Mouse (Mus musculus) embryonic fibroblast, embryonic 13.5 days (primary cell): Measurements from ENCODE around the gene Lin28b. TPM values are rescaled to one million over a fixed set of nuclear protein-coding genes. Genes with fewer than 3 reads are reported as not detected.
A peak's percentile ranks its signal among the peaks of the same experiment; 100 is the strongest.
"Not testable (repeated sequence)": the region's sequence is repeated elsewhere in the genome, so short reads cannot be mapped to it uniquely, and the experiment has no call there.

ENCODE experiments used
- H3K27ac ChIP-seq: 2 replicates; pipeline ENCODE4 v1.5.1; 2012; ENCODE audit warnings: low read length, control low read depth, inconsistent platforms; ENCODE audit not compliant: insufficient read depth
- H3K4me1 ChIP-seq: 2 replicates; pipeline ENCODE4 v1.6.1; 2011; ENCODE audit warnings: low read length; ENCODE audit not compliant: control insufficient read depth, insufficient read depth
- H3K4me3 ChIP-seq: 2 replicates; pipeline ENCODE4 v1.5.1; 2011; ENCODE audit warnings: mild to moderate bottlenecking, control low read depth, low read length; ENCODE audit not compliant: insufficient read depth
- CTCF ChIP-seq: IDR thresholded peaks from 2 replicates; pipeline ENCODE4 v1.5.1; 2011; ENCODE audit warnings: mild to moderate bottlenecking, control low read depth, low read length, moderate library complexity, borderline replicate concordance; ENCODE audit not compliant: insufficient read depth
- POLR2A ChIP-seq: IDR thresholded peaks from 2 replicates; pipeline ENCODE4 v1.6.1; 2011; ENCODE audit warnings: low read depth, mild to moderate bottlenecking, control low read depth, low read length, moderate library complexity
- polyA plus RNA-seq: library from polyadenylated mRNA; stranded (reverse); fragments of >200 nt; gene quantifications from 2 replicates; pipeline ENCODE4 v1.2.4, GENCODE M21; 2011; ENCODE audit warnings: low read depth; ENCODE audit not compliant: missing spikeins, insufficient read length

Lin28b gene
- polyA plus RNA-seq, 1 experiment: 0.09 TPM

GRCm38 (mm10) chr10:45370545-45370944 lies 115.7 kb downstream of the Lin28b start:
- H3K27ac ChIP-seq: no peak overlapping the region
- H3K4me1 ChIP-seq: no peaks in the 10 kb centered on the region
- no peak overlapping the region for H3K4me3 ChIP-seq
- TF ChIP-seq POLR2A: no peak
- no peak for TF ChIP-seq CTCF

- H3K4me1 ChIP-seq: no peaks in the 10 kb centered on the region
- H3K4me3 ChIP-seq: no peak overlapping the region
- TF ChIP-seq POLR2A (no peak), CTCF (no peak)
- no peak overlapping the region for H3K27ac ChIP-seq
Measured at GRCm38 (mm10) chr10:45369639-45370038, 116.6 kb downstream of the Lin28b start.

GRCm38 (mm10) chr10:45366987-45367705 lies 119.0 kb downstream of the Lin28b start:
- TF ChIP-seq CTCF (peak; percentile 8; the same call in 1 of the 2 replicates), POLR2A (no peak)
- no peak overlapping the region for H3K27ac ChIP-seq
- H3K4me3 ChIP-seq: no peak overlapping the region
- H3K4me1 ChIP-seq: no peaks in the 10 kb centered on the region

- TF ChIP-seq CTCF (no peak), POLR2A (no peak)
- Histone ChIP-seq H3K4me1 (no peaks in the 10 kb centered on the region), H3K4me3 (no peak overlapping the region), H3K27ac (no peak overlapping the region)
Measured at GRCm38 (mm10) chr10:45363396-45363795, 122.8 kb downstream of the Lin28b start.

- no peak overlapping the region for H3K27ac ChIP-seq
- H3K4me1 ChIP-seq: no peaks in the 10 kb centered on the region
- no peak overlapping the region for H3K4me3 ChIP-seq
- TF ChIP-seq POLR2A: no peak
- no peak for TF ChIP-seq CTCF
Measured at GRCm38 (mm10) chr10:45356091-45356490, 130.1 kb downstream of the Lin28b start.

GRCm38 (mm10) chr10:45348143-45348542 lies 138.1 kb downstream of the Lin28b start:
- H3K4me1 ChIP-seq, H3K27ac ChIP-seq, H3K4me3 ChIP-seq: not testable (repeated sequence)

- no peak overlapping the region for H3K27ac ChIP-seq
- no peaks in the 10 kb centered on the region for H3K4me1 ChIP-seq
- TF ChIP-seq POLR2A (no peak), CTCF (no peak)
- H3K4me3 ChIP-seq: no peak overlapping the region
Measured at GRCm38 (mm10) chr10:45345217-45345616, 141.0 kb downstream of the Lin28b start.

- TF ChIP-seq POLR2A: no peak
- no peak for TF ChIP-seq CTCF
- Histone ChIP-seq H3K4me1 (no peaks in the 10 kb centered on the region), H3K4me3 (no peak overlapping the region), H3K27ac (no peak overlapping the region)
Measured at GRCm38 (mm10) chr10:45344381-45344780, 141.8 kb downstream of the Lin28b start.

- Histone ChIP-seq H3K27ac (no peak overlapping the region), H3K4me3 (no peak overlapping the region), H3K4me1 (no peaks in the 10 kb centered on the region)
- TF ChIP-seq POLR2A: no peak
- no peak for TF ChIP-seq CTCF
Measured at GRCm38 (mm10) chr10:45339106-45339505, 147.1 kb downstream of the Lin28b start.

GRCm38 (mm10) chr10:45335434-45336422 lies 150.5 kb downstream of the Lin28b start, which contains the start of gene Bves:
Bves (plus strand) TSS chr10:45335772.
- H3K4me3 ChIP-seq: peak within 1 kb of the TSS; percentile 59
- H3K27ac ChIP-seq: no peak within 1 kb of the TSS
- H3K4me1 ChIP-seq: no peaks in the 10 kb centered on the region
- TF ChIP-seq POLR2A (no peak), CTCF (no peak)
